Mouse (Mus musculus) liver, postnatal 0 days (tissue): ENCODE results near the gene Rgcc.

Experiments
- CTCF ChIP-seq: sonication (generic); IDR thresholded peaks from 2 replicates; pipeline ENCODE4 v1.5.1; 2016; ENCODE audit warnings: antibody characterized with exemption, low read depth
- EP300 ChIP-seq: IDR thresholded peaks from 2 replicates; pipeline ENCODE4 v1.6.1; 2016; ENCODE audit warnings: antibody characterized with exemption, low read depth, mild to moderate bottlenecking

GRCm38 (mm10) chr14:79308364-79308763 is 6.9 kb upstream of the Rgcc start:
- no peak for TF ChIP-seq CTCF
- no peak for TF ChIP-seq EP300
